Mouse (Mus musculus): ENCODE data around the gene Palm3.
A peak's percentile ranks its signal among the peaks of the same experiment; 100 is the strongest.

GRCm38 (mm10) chr8:84010625-84011611 is 10.4 kb upstream of the Palm3 start:
- TF ChIP-seq CTCF (IDR thresholded peaks at IDR 0.05; ENCODE audit: borderline replicate concordance, control insufficient read depth, extremely low read depth, insufficient read depth, low read length, poor library complexity) (peak; percentile 88; the same call in 1 of the 2 replicates), POLR2A (IDR thresholded peaks at IDR 0.05; ENCODE audit: control insufficient read depth, extremely low read depth, insufficient read depth, low read length, poor library complexity) (no peak)

All from thymus, adult 2 months (tissue).